Mouse (Mus musculus) CH12.LX (cell line): ENCODE data around the gene Gm45618. TPM values are rescaled to one million over a fixed set of nuclear protein-coding genes. Genes with fewer than 3 reads are reported as not detected.

Experiments used
- DNase-seq: peaks from one replicate; pipeline ENCODE4 v3.0.0-alpha.2; 2013; ENCODE audit errors: extremely low read depth
- H3K27ac ChIP-seq: 2 replicates; pipeline ENCODE4 v1.5.1; 2012; ENCODE audit warnings: low read depth, mild to moderate bottlenecking, control low read depth, moderate library complexity; ENCODE audit not compliant: insufficient read depth
- H3K27me3 ChIP-seq: replicated peaks from 2 replicates; pipeline ENCODE3; 2012; ENCODE audit warnings: inconsistent platforms
- H3K36me3 ChIP-seq, 2 experiments: replicated peaks in 1 of 2; 2 replicates each; pipeline versions ENCODE3 to v1.6.1; 2012; ENCODE audit warnings: inconsistent platforms in 1 of 2, low read length in 1 of 2, mild to moderate bottlenecking in 1 of 2, mixed read lengths in 1 of 2, moderate library complexity in 1 of 2; ENCODE audit not compliant: control insufficient read depth in 1 of 2, insufficient read depth in 1 of 2
- H3K4me1 ChIP-seq, 2 experiments: 2 replicates each; pipeline ENCODE4 v1.6.1; 2012; ENCODE audit warnings: inconsistent platforms in 1 of 2, moderate library complexity in 1 of 2; ENCODE audit not compliant: insufficient read depth in 2 of 2, control insufficient read depth in 1 of 2
- H3K4me2 ChIP-seq: 2 replicates; pipeline ENCODE4 v1.6.1; 2012; ENCODE audit warnings: low read depth, mild to moderate bottlenecking, control low read depth; ENCODE audit not compliant: poor library complexity, insufficient read depth, severe bottlenecking
- H3K4me3 ChIP-seq, 3 experiments: fragments of 150-350 bp in 1 of 3; sonication (generic) in 1 of 3; replicated peaks in 1 of 3; 2 replicates each; pipeline versions ENCODE3 to v1.5.1; 2011 to 2012; ENCODE audit warnings: low read depth in 2 of 3, low read length in 2 of 3, mild to moderate bottlenecking in 2 of 3, moderate library complexity in 2 of 3, control low read depth in 1 of 3, improper control_type of control experiment in 1 of 3, inconsistent platforms in 1 of 3, mixed read lengths in 1 of 3; ENCODE audit not compliant: poor library complexity in 1 of 3
- H3K79me2 ChIP-seq: replicated peaks from 2 replicates; pipeline ENCODE4 v1.6.1; 2012; ENCODE audit warnings: mild to moderate bottlenecking, moderate library complexity; ENCODE audit not compliant: control insufficient read depth, poor library complexity, insufficient read depth, severe bottlenecking; ENCODE audit errors: extremely low read depth
- H3K9ac ChIP-seq: 2 replicates; pipeline ENCODE4 v1.6.1; 2012; ENCODE audit warnings: low read depth, mild to moderate bottlenecking, control low read depth, moderate library complexity; ENCODE audit not compliant: insufficient read depth
- H3K9me3 ChIP-seq: replicated peaks from 2 replicates; pipeline ENCODE3; 2012; ENCODE audit warnings: low read length, inconsistent platforms, mixed read lengths
- CTCF ChIP-seq, 2 experiments: IDR thresholded peaks in 1 of 2; conservative IDR thresholded peaks in 1 of 2; 2 replicates each; pipeline ENCODE4 v1.5.1; 2011 to 2012; ENCODE audit warnings: low read depth in 2 of 2, low read length in 2 of 2, improper control_type of control experiment in 1 of 2, inconsistent platforms in 1 of 2, mild to moderate bottlenecking in 1 of 2, moderate library complexity in 1 of 2
- GABPA ChIP-seq: IDR thresholded peaks from 2 replicates; pipeline ENCODE4 v1.6.1; 2012; ENCODE audit warnings: low read depth, low read length, improper control_type of control experiment, inconsistent platforms; ENCODE audit not compliant: insufficient replicate concordance
- HCFC1 ChIP-seq: IDR thresholded peaks from 2 replicates; pipeline ENCODE4 v1.6.1; 2012; ENCODE audit warnings: low read depth, mild to moderate bottlenecking, inconsistent platforms, low read length, improper control_type of control experiment
- KAT2A ChIP-seq: IDR thresholded peaks from 2 replicates; pipeline ENCODE4 v1.6.1; 2012; ENCODE audit warnings: low read length, improper control_type of control experiment, inconsistent platforms; ENCODE audit not compliant: insufficient replicate concordance
- MYC ChIP-seq: IDR thresholded peaks from 2 replicates; pipeline ENCODE4 v1.6.1; 2011; ENCODE audit warnings: low read depth, mild to moderate bottlenecking, improper control_type of control experiment, low read length
- NELFE ChIP-seq: IDR thresholded peaks from 2 replicates; pipeline ENCODE4 v1.6.1; 2011; ENCODE audit warnings: low read depth, low read length, improper control_type of control experiment
- RAD21 ChIP-seq: IDR thresholded peaks from 2 replicates; pipeline ENCODE4 v1.6.1; 2011; ENCODE audit warnings: low read depth, mild to moderate bottlenecking, low read length, improper control_type of control experiment, moderate library complexity
- RCOR1 ChIP-seq: conservative IDR thresholded peaks from 2 replicates; pipeline ENCODE4 v1.6.1; 2012; ENCODE audit warnings: low read depth, mild to moderate bottlenecking, inconsistent platforms, low read length, improper control_type of control experiment
- SMC3 ChIP-seq: IDR thresholded peaks from 2 replicates; pipeline ENCODE4 v1.6.1; 2011; ENCODE audit warnings: low read depth, low read length, improper control_type of control experiment
- TBP ChIP-seq: conservative IDR thresholded peaks from 2 replicates; pipeline ENCODE4 v1.6.1; 2011; ENCODE audit warnings: low read depth, low read length, improper control_type of control experiment
- TCF12 ChIP-seq: IDR thresholded peaks from 2 replicates; pipeline ENCODE4 v1.6.1; 2014; ENCODE audit warnings: low read depth, mild to moderate bottlenecking, inconsistent platforms, low read length, improper control_type of control experiment
- USF2 ChIP-seq: conservative IDR thresholded peaks from 2 replicates; pipeline ENCODE4 v1.6.1; 2011; ENCODE audit warnings: low read depth, low read length, improper control_type of control experiment
- ZKSCAN1 ChIP-seq: IDR thresholded peaks from 2 replicates; pipeline ENCODE4 v1.6.1; 2012; ENCODE audit warnings: low read depth, inconsistent platforms, low read length, improper control_type of control experiment, borderline replicate concordance
- ZMIZ1 ChIP-seq: IDR thresholded peaks from 2 replicates; pipeline ENCODE4 v1.6.1; 2012; ENCODE audit warnings: low read depth, mild to moderate bottlenecking, inconsistent platforms, low read length, improper control_type of control experiment
- ZNF384 ChIP-seq: IDR thresholded peaks from 2 replicates; pipeline ENCODE4 v1.6.1; 2012; ENCODE audit warnings: low read depth, low read length, improper control_type of control experiment, inconsistent platforms
- dilution Hi-C: fragments of 300-500 bp; cut with MboI; formaldehyde crosslinking; loops from 2 replicates; pipeline ENCODE4 v1.14.3; 2020; ENCODE audit warnings: low sequenced_read_pairs; ENCODE audit not compliant: extremely low pct_unique_long_range_greater_than_20kb, extremely low pct_ligation_motif_present
- in situ Hi-C: fragments of 300-500 bp; cut with MboI; formaldehyde crosslinking; loops from 3 replicates; pipeline ENCODE4 v1.14.3; 2019; ENCODE audit warnings: low sequenced_read_pairs, low pct_ligation_motif_present, low pct_unique_long_range_greater_than_20kb, mixed read lengths
- polyA plus RNA-seq: library from polyadenylated mRNA; unstranded; fragments of >175 nt; gene quantifications from 2 replicates; pipeline ENCODE4 v1.2.1, GENCODE M21; 2012; ENCODE audit warnings: low read depth; ENCODE audit not compliant: insufficient read length
- total RNA-seq, 2 experiments: library from RNA; depleted of rRNA; stranded (reverse); fragments of 300-350 nt in 1 of 2; fragments of >200 nt in 1 of 2; gene quantifications; 2 replicates each; pipeline ENCODE4 v1.2.3; 2012 to 2014

Gm45618 gene
- total and polyA plus RNA-seq, 3 experiments: not detected

DNA sequence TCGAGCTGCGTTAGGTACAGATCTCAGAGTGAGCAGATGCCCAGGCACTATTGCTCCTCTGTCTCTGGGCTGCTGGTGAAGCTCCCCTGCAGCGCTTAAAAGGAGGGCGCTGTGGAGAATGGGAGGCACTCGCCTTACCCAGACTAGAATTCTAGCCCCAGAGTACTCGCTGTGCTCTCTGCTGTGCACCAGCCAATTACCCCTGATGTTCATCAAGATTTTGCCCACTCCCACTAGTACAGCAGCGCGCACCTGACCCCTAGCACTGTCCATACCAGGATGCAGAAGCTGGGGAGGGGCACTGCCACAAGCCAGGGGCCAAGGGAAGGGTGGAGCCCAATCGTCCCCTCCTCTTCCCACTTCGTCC, 49.3 kb downstream of the Gm45618 start:
- H3K27ac ChIP-seq: no peak overlapping the region
- H3K36me3 ChIP-seq: no peaks in the 10 kb centered on the region
- no peak overlapping the region for H3K4me3 ChIP-seq
- H3K27me3 ChIP-seq: peaks cover 75% of the 10 kb centered on the region
- no peaks in the 10 kb centered on the region for H3K9me3 ChIP-seq
- H3K79me2 ChIP-seq: no peaks in the 10 kb centered on the region
- dilution Hi-C loops: no loop called here
- no peak overlapping the region for H3K4me2 ChIP-seq
- peaks cover 0 to 3% of the 10 kb centered on the region in 2 experiments; a peak in 1 of 4 replicates for H3K4me1 ChIP-seq
- DNase-seq: no peak
- no peak for TF ChIP-seq TBP
- no peak for TF ChIP-seq MYC
- TF ChIP-seq GABPA: no peak
- no peak for TF ChIP-seq HCFC1
- TF ChIP-seq KAT2A: no peak
- no peak for TF ChIP-seq ZKSCAN1
- no peak for TF ChIP-seq RCOR1
- no peak for TF ChIP-seq ZMIZ1
- TF ChIP-seq ZNF384: no peak
- no peak for TF ChIP-seq TCF12
- no peak for TF ChIP-seq NELFE
- TF ChIP-seq USF2: no peak
- in situ Hi-C loops: no loop called here
- H3K9ac ChIP-seq: no peak overlapping the region

DNA sequence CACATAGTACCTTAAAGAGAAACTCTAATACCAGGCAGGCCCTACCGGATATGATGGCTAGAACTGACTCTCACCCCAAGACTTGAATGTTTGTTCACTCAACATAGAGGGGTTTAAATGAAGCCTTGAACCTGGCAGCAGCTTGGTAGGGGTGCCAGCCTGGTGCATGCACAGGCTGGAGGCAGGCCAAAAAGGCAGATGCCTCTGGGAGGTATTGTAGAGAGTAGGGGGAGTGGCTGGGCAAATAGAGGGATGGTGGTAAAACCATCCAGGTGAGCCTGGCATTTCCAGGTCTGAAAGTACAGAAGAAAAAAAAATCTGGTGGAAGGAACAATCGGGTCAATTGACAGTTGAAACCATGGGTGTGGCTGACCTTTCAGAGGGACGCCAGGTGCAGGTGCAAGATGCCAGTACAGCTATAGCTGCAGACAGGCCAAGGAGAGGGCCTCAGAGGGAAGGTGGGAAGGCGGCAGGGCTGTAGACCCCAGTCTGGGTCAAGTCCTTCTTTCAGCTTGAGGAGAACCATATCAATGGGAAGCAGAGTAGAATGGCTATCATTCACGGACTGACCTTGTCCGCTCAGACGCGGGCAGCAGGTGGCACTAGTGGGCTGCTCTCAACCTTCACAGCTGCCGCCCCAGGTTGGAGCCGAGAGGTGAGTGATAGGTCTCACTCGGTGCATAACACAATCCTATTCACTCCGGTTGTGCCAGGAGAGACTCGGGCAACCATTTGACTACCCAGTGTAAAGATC, 49.9 kb downstream of the Gm45618 start:
- H3K4me3 ChIP-seq: no peak overlapping the region
- TF ChIP-seq ZMIZ1: no peak
- TF ChIP-seq RAD21: peak; percentile 83
- peak; percentile 29 to 91 for TF ChIP-seq CTCF (conservative IDR thresholded peaks at IDR 0.05 in 1 of 2, IDR thresholded peaks at IDR 0.05 in 1 of 2; ENCODE audit: low read depth in 2 of 2, low read length in 2 of 2)
- TF ChIP-seq SMC3: peak; percentile 89
- H3K36me3 ChIP-seq: no peaks in the 10 kb centered on the region
- peaks cover 75% of the 10 kb centered on the region for H3K27me3 ChIP-seq
- in situ Hi-C loops (no loop called here), dilution Hi-C loops (no loop called here)
- H3K4me2 ChIP-seq: no peak overlapping the region
- DNase-seq: peak; percentile 38
- H3K9ac ChIP-seq: no peak overlapping the region
- H3K27ac ChIP-seq: no peak overlapping the region
- H3K4me1 ChIP-seq: peaks cover 0 to 3% of the 10 kb centered on the region in 2 experiments; a peak in 1 of 4 replicates
- no peaks in the 10 kb centered on the region for H3K79me2 ChIP-seq
- no peaks in the 10 kb centered on the region for H3K9me3 ChIP-seq

Other genes with a start within 250 kb of the Gm45618 start
- 16.9 and 18.8 TPM in 2 replicates for gene Tollip, start 202.2 kb downstream of the Gm45618 start, total RNA-seq (2012; rRNA removed)
- 22.3 and 22.8 TPM in 2 replicates for gene Tollip, start 202.2 kb downstream of the Gm45618 start, total RNA-seq (2014; rRNA removed)
- gene Tollip, start 202.2 kb downstream of the Gm45618 start, polyA plus RNA-seq: 24.4 and 29.6 TPM in 2 replicates
- gene Brsk2, start 171.0 kb downstream of the Gm45618 start, total RNA-seq (2012; rRNA removed): 10.7 and 10.9 TPM in 2 replicates
- 5.3 and 5.4 TPM in 2 replicates for gene Brsk2, start 171.0 kb downstream of the Gm45618 start, total RNA-seq (2014; rRNA removed)
- gene Brsk2, start 171.0 kb downstream of the Gm45618 start, polyA plus RNA-seq: 8.8 and 11.0 TPM in 2 replicates
- gene Mob2, start 59.7 kb downstream of the Gm45618 start, total RNA-seq (2012; rRNA removed): 22.4 and 25.9 TPM in 2 replicates
- gene Mob2, start 59.7 kb downstream of the Gm45618 start, total RNA-seq (2014; rRNA removed): 30.5 and 33.2 TPM in 2 replicates
- gene Mob2, start 59.7 kb downstream of the Gm45618 start, polyA plus RNA-seq: 26.3 and 27.3 TPM in 2 replicates
- gene Dusp8, start 24.9 kb downstream of the Gm45618 start, total RNA-seq (2012; rRNA removed): 1.2 and 1.5 TPM in 2 replicates
- 0.07 and 0.17 TPM in 2 replicates for gene Dusp8, start 24.9 kb downstream of the Gm45618 start, total RNA-seq (2014; rRNA removed)
- 0.11 and 0.14 TPM in 2 replicates for gene Dusp8, start 24.9 kb downstream of the Gm45618 start, polyA plus RNA-seq
- gene Gm39115, start 15.3 kb upstream of the Gm45618 start, total RNA-seq (2012; rRNA removed): not detected in 2 replicates
- not detected in 2 replicates for gene Gm39115, start 15.3 kb upstream of the Gm45618 start, total RNA-seq (2014; rRNA removed)
- gene Gm39115, start 15.3 kb upstream of the Gm45618 start, polyA plus RNA-seq: not detected in 2 replicates
- not detected in 2 replicates for gene Gm45337, start 23.9 kb upstream of the Gm45618 start, total RNA-seq (2012; rRNA removed)
- not detected in 2 replicates for gene Gm45337, start 23.9 kb upstream of the Gm45618 start, total RNA-seq (2014; rRNA removed)
- gene Gm45337, start 23.9 kb upstream of the Gm45618 start, polyA plus RNA-seq: not detected in 2 replicates
- gene Gm29735, start 36.4 kb upstream of the Gm45618 start, total RNA-seq (2012; rRNA removed): not detected in 2 replicates
- not detected in 2 replicates for gene Gm29735, start 36.4 kb upstream of the Gm45618 start, total RNA-seq (2014; rRNA removed)
- not detected in 2 replicates for gene Gm29735, start 36.4 kb upstream of the Gm45618 start, polyA plus RNA-seq
- gene Gm4553, start 45.0 kb upstream of the Gm45618 start, total RNA-seq (2012; rRNA removed): not detected in 2 replicates
- not detected in 2 replicates for gene Gm4553, start 45.0 kb upstream of the Gm45618 start, total RNA-seq (2014; rRNA removed)
- gene Gm4553, start 45.0 kb upstream of the Gm45618 start, polyA plus RNA-seq: not detected in 2 replicates
- gene Krtap5-2, start 55.3 kb upstream of the Gm45618 start, total RNA-seq (2012; rRNA removed): not detected in 2 replicates
- gene Krtap5-2, start 55.3 kb upstream of the Gm45618 start, total RNA-seq (2014; rRNA removed): not detected in 2 replicates
- gene Krtap5-2, start 55.3 kb upstream of the Gm45618 start, polyA plus RNA-seq: not detected in 2 replicates
- gene Gm10153, start 69.7 kb upstream of the Gm45618 start, total RNA-seq (2012; rRNA removed): not detected in 2 replicates
- not detected in 2 replicates for gene Gm10153, start 69.7 kb upstream of the Gm45618 start, total RNA-seq (2014; rRNA removed)
- gene Gm10153, start 69.7 kb upstream of the Gm45618 start, polyA plus RNA-seq: not detected in 2 replicates
- not detected in 2 replicates for gene Krtap5-3, start 80.6 kb upstream of the Gm45618 start, total RNA-seq (2012; rRNA removed)
- gene Krtap5-3, start 80.6 kb upstream of the Gm45618 start, total RNA-seq (2014; rRNA removed): not detected in 2 replicates
- gene Krtap5-3, start 80.6 kb upstream of the Gm45618 start, polyA plus RNA-seq: not detected in 2 replicates
- not detected in 2 replicates for gene Gm7579, start 91.1 kb upstream of the Gm45618 start, total RNA-seq (2012; rRNA removed)
- not detected in 2 replicates for gene Gm7579, start 91.1 kb upstream of the Gm45618 start, total RNA-seq (2014; rRNA removed)
- not detected in 2 replicates for gene Gm7579, start 91.1 kb upstream of the Gm45618 start, polyA plus RNA-seq
- not detected in 2 replicates for gene Krtap5-5, start 109.2 kb upstream of the Gm45618 start, total RNA-seq (2012; rRNA removed)
- gene Krtap5-5, start 109.2 kb upstream of the Gm45618 start, total RNA-seq (2014; rRNA removed): not detected in 2 replicates
- not detected in 2 replicates for gene Krtap5-5, start 109.2 kb upstream of the Gm45618 start, polyA plus RNA-seq
- gene Gm40460, start 120.3 kb upstream of the Gm45618 start, total RNA-seq (2012; rRNA removed): not detected in 2 replicates
- gene Gm40460, start 120.3 kb upstream of the Gm45618 start, total RNA-seq (2014; rRNA removed): not detected in 2 replicates
- gene Gm40460, start 120.3 kb upstream of the Gm45618 start, polyA plus RNA-seq: not detected in 2 replicates
- not detected in 2 replicates for gene Gm2431, start 137.6 kb upstream of the Gm45618 start, total RNA-seq (2012; rRNA removed)
- not detected in 2 replicates for gene Gm2431, start 137.6 kb upstream of the Gm45618 start, total RNA-seq (2014; rRNA removed)
- not detected in 2 replicates for gene Gm2431, start 137.6 kb upstream of the Gm45618 start, polyA plus RNA-seq
- not detected in 2 replicates for gene Gm4559, start 153.6 kb upstream of the Gm45618 start, total RNA-seq (2012; rRNA removed)
- gene Gm4559, start 153.6 kb upstream of the Gm45618 start, total RNA-seq (2014; rRNA removed): not detected in 2 replicates
- gene Gm4559, start 153.6 kb upstream of the Gm45618 start, polyA plus RNA-seq: not detected in 2 replicates
- gene Krtap5-1, start 176.4 kb upstream of the Gm45618 start, total RNA-seq (2012; rRNA removed): not detected in 2 replicates
- not detected in 2 replicates for gene Krtap5-1, start 176.4 kb upstream of the Gm45618 start, total RNA-seq (2014; rRNA removed)
- gene Krtap5-1, start 176.4 kb upstream of the Gm45618 start, polyA plus RNA-seq: not detected in 2 replicates
- not detected in 2 replicates for gene Krtap5-4, start 182.8 kb upstream of the Gm45618 start, total RNA-seq (2012; rRNA removed)
- not detected in 2 replicates for gene Krtap5-4, start 182.8 kb upstream of the Gm45618 start, total RNA-seq (2014; rRNA removed)
- gene Krtap5-4, start 182.8 kb upstream of the Gm45618 start, polyA plus RNA-seq: not detected in 2 replicates